Mouse (Mus musculus): Measurements from ENCODE around the gene Lemd1. TPM values are rescaled to one million over a fixed set of nuclear protein-coding genes. Genes with fewer than 3 reads are reported as not detected.
"Not testable (repeated sequence)": the region's sequence is repeated elsewhere in the genome, so short reads cannot be mapped to it uniquely, and the experiment has no call there.

Gene Lemd1
- polyA plus RNA-seq, 1 experiment from 2014 or later: 0.79 TPM

- ATAC-seq (ENCODE audit: insufficient number of reproducible peaks, low FRiP score, low TSS enrichment, low read depth): no peak
- H3K4me1 ChIP-seq: peaks cover 24% of the 10 kb centered on the region
- H3K9me3 ChIP-seq (replicated peaks): no peaks in the 10 kb centered on the region
- H3K4me3 ChIP-seq (replicated peaks): no peak overlapping the region
- 85% methylated on average over 4 of the region's 4 CpGs for WGBS
- H3K27me3 ChIP-seq: no peaks in the 10 kb centered on the region
- no peak overlapping the region for H3K9ac ChIP-seq
- no peak overlapping the region for H3K27ac ChIP-seq (replicated peaks)
- no peaks in the 10 kb centered on the region for H3K36me3 ChIP-seq
- H3K4me2 ChIP-seq (replicated peaks): no peak overlapping the region
Measured at GRCm38 (mm10) chr1:132263618-132264017, 72.4 kb downstream of the Lemd1 start.

- peaks cover 32% of the 10 kb centered on the region for H3K4me1 ChIP-seq
- ATAC-seq (ENCODE audit: insufficient number of reproducible peaks, low FRiP score, low TSS enrichment, low read depth): no peak
- no peak overlapping the region for H3K4me3 ChIP-seq (replicated peaks)
- no peaks in the 10 kb centered on the region for H3K9me3 ChIP-seq (replicated peaks)
- H3K4me2 ChIP-seq (replicated peaks): no peak overlapping the region
- no peaks in the 10 kb centered on the region for H3K36me3 ChIP-seq
- 61% methylated on average over 7 of the region's 7 CpGs for WGBS
- H3K27me3 ChIP-seq: no peaks in the 10 kb centered on the region
- no peak overlapping the region for H3K27ac ChIP-seq (replicated peaks)
- no peak overlapping the region for H3K9ac ChIP-seq
Measured at GRCm38 (mm10) chr1:132264577-132264976, 73.3 kb downstream of the Lemd1 start.

- Histone ChIP-seq H3K4me2 (replicated peaks) (no peak overlapping the region), H3K27me3 (no peaks in the 10 kb centered on the region), H3K9me3 (replicated peaks) (no peaks in the 10 kb centered on the region), H3K36me3 (no peaks in the 10 kb centered on the region), H3K4me1 (peaks cover 32% of the 10 kb centered on the region), H3K4me3 (replicated peaks) (no peak overlapping the region), H3K9ac (no peak overlapping the region), H3K27ac (replicated peaks) (no peak overlapping the region)
- 61% methylated on average over 8 of the region's 8 CpGs for WGBS
- no peak for ATAC-seq (ENCODE audit: insufficient number of reproducible peaks, low FRiP score, low TSS enrichment, low read depth)
Measured at GRCm38 (mm10) chr1:132265211-132265859, 74.1 kb downstream of the Lemd1 start.

GRCm38 (mm10) chr1:132265936-132266335 is 74.7 kb downstream of the Lemd1 start:
- no peak for ATAC-seq (ENCODE audit: insufficient number of reproducible peaks, low FRiP score, low TSS enrichment, low read depth)
- H3K4me2 ChIP-seq (replicated peaks): no peak overlapping the region
- H3K27ac ChIP-seq (replicated peaks): no peak overlapping the region
- H3K9me3 ChIP-seq (replicated peaks): no peaks in the 10 kb centered on the region
- H3K27me3 ChIP-seq: no peaks in the 10 kb centered on the region
- no peak overlapping the region for H3K4me3 ChIP-seq (replicated peaks)
- no peaks in the 10 kb centered on the region for H3K36me3 ChIP-seq
- H3K4me1 ChIP-seq: peaks cover 32% of the 10 kb centered on the region
- whole genome bisulfite sequencing: 90% methylated on average over 10 of the region's 10 CpGs
- no peak overlapping the region for H3K9ac ChIP-seq

- peaks cover 32% of the 10 kb centered on the region for H3K4me1 ChIP-seq
- 30% methylated on average over 8 of the region's 8 CpGs for WGBS
- no peaks in the 10 kb centered on the region for H3K36me3 ChIP-seq
- no peak overlapping the region for H3K9ac ChIP-seq
- H3K4me3 ChIP-seq (replicated peaks): no peak overlapping the region
- H3K4me2 ChIP-seq (replicated peaks): no peak overlapping the region
- H3K27ac ChIP-seq (replicated peaks): no peak overlapping the region
- no peaks in the 10 kb centered on the region for H3K27me3 ChIP-seq
- 0 out of 2 replicates have a peak, but pooled peaks have one; percentile 31 for ATAC-seq (ENCODE audit: insufficient number of reproducible peaks, low FRiP score, low TSS enrichment, low read depth)
- H3K9me3 ChIP-seq (replicated peaks): no peaks in the 10 kb centered on the region
Measured at GRCm38 (mm10) chr1:132266791-132267557, 75.7 kb downstream of the Lemd1 start.

GRCm38 (mm10) chr1:132267959-132268358 is 76.7 kb downstream of the Lemd1 start:
- Histone ChIP-seq H3K4me1 (peaks cover 32% of the 10 kb centered on the region), H3K9ac (no peak overlapping the region), H3K36me3 (no peaks in the 10 kb centered on the region), H3K4me3 (replicated peaks) (no peak overlapping the region), H3K27ac (replicated peaks) (no peak overlapping the region), H3K9me3 (replicated peaks) (no peaks in the 10 kb centered on the region), H3K27me3 (no peaks in the 10 kb centered on the region), H3K4me2 (replicated peaks) (no peak overlapping the region)
- ATAC-seq (ENCODE audit: insufficient number of reproducible peaks, low FRiP score, low TSS enrichment, low read depth): no peak
- 34% methylated on average over 2 of the region's 2 CpGs for WGBS

GRCm38 (mm10) chr1:132268418-132269060 is 77.3 kb downstream of the Lemd1 start:
- Histone ChIP-seq H3K4me3 (replicated peaks) (no peak overlapping the region), H3K9ac (no peak overlapping the region)

GRCm38 (mm10) chr1:132271237-132271636 is 80.0 kb downstream of the Lemd1 start:
- Histone ChIP-seq H3K27me3 (no peaks in the 10 kb centered on the region), H3K4me3 (replicated peaks) (no peak overlapping the region), H3K27ac (replicated peaks) (no peak overlapping the region), H3K36me3 (no peaks in the 10 kb centered on the region), H3K9ac (no peak overlapping the region), H3K4me2 (replicated peaks) (no peak overlapping the region), H3K4me1 (peaks cover 29% of the 10 kb centered on the region), H3K9me3 (replicated peaks) (no peaks in the 10 kb centered on the region)
- WGBS: 82% methylated on average over 3 of the region's 3 CpGs
- ATAC-seq (ENCODE audit: insufficient number of reproducible peaks, low FRiP score, low TSS enrichment, low read depth): no peak

More at GRCm38 (mm10) chr1:132268418-132269060, 77.3 kb downstream of the Lemd1 start:
- Histone ChIP-seq H3K9me3 (replicated peaks) (no peaks in the 10 kb centered on the region), H3K4me2 (replicated peaks) (no peak overlapping the region), H3K36me3 (no peaks in the 10 kb centered on the region), H3K4me1 (peaks cover 32% of the 10 kb centered on the region), H3K27me3 (no peaks in the 10 kb centered on the region), H3K27ac (replicated peaks) (peak overlapping the region; percentile 44; the same call in 1 of the 2 replicates)
- 27% methylated on average over 7 of the region's 7 CpGs for WGBS
- no peak for ATAC-seq (ENCODE audit: insufficient number of reproducible peaks, low FRiP score, low TSS enrichment, low read depth)

- no peaks in the 10 kb centered on the region for H3K27me3 ChIP-seq
- H3K4me3 ChIP-seq (replicated peaks): no peak overlapping the region
- no peak overlapping the region for H3K4me2 ChIP-seq (replicated peaks)
- no peaks in the 10 kb centered on the region for H3K9me3 ChIP-seq (replicated peaks)
- no peak overlapping the region for H3K27ac ChIP-seq (replicated peaks)
- no peak for ATAC-seq (ENCODE audit: insufficient number of reproducible peaks, low FRiP score, low TSS enrichment, low read depth)
- 69% methylated on average over 3 of the region's 3 CpGs for WGBS
- no peaks in the 10 kb centered on the region for H3K36me3 ChIP-seq
- H3K4me1 ChIP-seq: no peaks in the 10 kb centered on the region
- H3K9ac ChIP-seq: no peak overlapping the region
Measured at GRCm38 (mm10) chr1:132276694-132277093, 85.5 kb downstream of the Lemd1 start.

- no peak overlapping the region for H3K27ac ChIP-seq (replicated peaks)
Measured at GRCm38 (mm10) chr1:132277124-132277523, 85.9 kb downstream of the Lemd1 start.

GRCm38 (mm10) chr1:132280636-132281035 is 89.4 kb downstream of the Lemd1 start:
- not testable (repeated sequence) for H3K4me3 ChIP-seq (replicated peaks); H3K27me3 ChIP-seq; H3K36me3 ChIP-seq; H3K4me1 ChIP-seq; H3K27ac ChIP-seq (replicated peaks); H3K9me3 ChIP-seq (replicated peaks); H3K9ac ChIP-seq; ATAC-seq (ENCODE audit: insufficient number of reproducible peaks, low FRiP score, low TSS enrichment, low read depth); H3K4me2 ChIP-seq (replicated peaks)
- 69% methylated on average over 6 of the region's 6 CpGs for WGBS

More at GRCm38 (mm10) chr1:132277124-132277523, 85.9 kb downstream of the Lemd1 start:
- no peaks in the 10 kb centered on the region for H3K27me3 ChIP-seq
- 68% methylated on average over 6 of the region's 6 CpGs for WGBS
- no peak overlapping the region for H3K4me3 ChIP-seq (replicated peaks)
- H3K9ac ChIP-seq: no peak overlapping the region
- H3K36me3 ChIP-seq: no peaks in the 10 kb centered on the region
- H3K9me3 ChIP-seq (replicated peaks): no peaks in the 10 kb centered on the region
- H3K4me1 ChIP-seq: no peaks in the 10 kb centered on the region
- no peak for ATAC-seq (ENCODE audit: insufficient number of reproducible peaks, low FRiP score, low TSS enrichment, low read depth)
- H3K4me2 ChIP-seq (replicated peaks): no peak overlapping the region

All from embryonic facial prominence, embryonic 15.5 days (tissue).